Mouse (Mus musculus) lung, postnatal 0 days (tissue): ENCODE measurements at regions not wholly inside any gene's neighbourhood (a gene's known extent, or its start where the extent isn't known, plus 50 kb on each side); places are given as distances from the start of the nearest gene placed in this dataset.

Source experiments
- ATAC-seq: fragments of 200-750 bp; cut with Nextera tagmentation; 2 replicates; pipeline ENCODE4 v1.8.0; 2017; ENCODE audit warnings: moderate library complexity
- DNase-seq: peaks from one replicate; pipeline ENCODE4 v3.0.0-alpha.2; 2016; ENCODE audit warnings: low spot score
- H3K27ac ChIP-seq: fragments of 300-500 bp; sonication (generic); 2 replicates; pipeline ENCODE4 v1.5.1; 2014; ENCODE audit warnings: antibody characterized with exemption, mild to moderate bottlenecking, low read length, mixed read lengths
- H3K27me3 ChIP-seq: fragments of 300-500 bp; sonication (generic); replicated peaks from 2 replicates; pipeline ENCODE4 v1.6.1; 2014; ENCODE audit warnings: low read length, mixed read lengths; ENCODE audit not compliant: insufficient read depth
- H3K36me3 ChIP-seq: fragments of 300-500 bp; sonication (generic); 2 replicates; pipeline ENCODE4 v1.6.1; 2014; ENCODE audit warnings: low read length, mixed read lengths; ENCODE audit not compliant: insufficient read depth
- H3K4me1 ChIP-seq: fragments of 300-500 bp; sonication (generic); 2 replicates; pipeline ENCODE4 v1.6.1; 2014; ENCODE audit warnings: antibody characterized with exemption, low read depth, low read length, mixed read lengths; ENCODE audit not compliant: insufficient read depth
- H3K4me2 ChIP-seq: fragments of 300-500 bp; sonication (generic); replicated peaks from 2 replicates; pipeline ENCODE4 v1.6.1; 2014; ENCODE audit warnings: low read depth, mild to moderate bottlenecking, low read length, moderate library complexity, mixed read lengths
- H3K4me3 ChIP-seq: fragments of 300-500 bp; sonication (generic); 2 replicates; pipeline ENCODE4 v1.5.1; 2014; ENCODE audit warnings: low read depth, low read length
- H3K9ac ChIP-seq: fragments of 300-500 bp; sonication (generic); replicated peaks from 2 replicates; pipeline ENCODE4 v1.6.1; 2014; ENCODE audit warnings: low read depth, mild to moderate bottlenecking
- H3K9me3 ChIP-seq: fragments of 300-500 bp; sonication (generic); 2 replicates; pipeline ENCODE4 v1.6.1; 2016; ENCODE audit warnings: low read length, mixed read lengths
- CTCF ChIP-seq: IDR thresholded peaks from 2 replicates; pipeline ENCODE4 v1.5.1; 2016; ENCODE audit warnings: antibody characterized with exemption, mild to moderate bottlenecking
- EP300 ChIP-seq: IDR thresholded peaks from 2 replicates; pipeline ENCODE4 v1.6.1; 2016; ENCODE audit warnings: antibody characterized with exemption, mild to moderate bottlenecking, control low read depth
- WGBS: fragments of 180-500 bp; shearing (Covaris S2); extraction: QIAGEN DNeasy Blood & Tissue Kit; methylation state at CpG from one replicate; pipeline ENCODE4 v1.1.7; 2014; 5-methylcytosine and 5-hydroxymethylcytosine counted together

GRCm38 (mm10) chr12:110377306-110377705, 69.6 kb upstream of the Ppp2r5c start:
- no peak for DNase-seq
- H3K36me3 ChIP-seq = no peaks in the 10 kb centered on the region
- WGBS = 66% methylated on average over 6 of the region's 6 CpGs

GRCm38 (mm10) chr12:110377734-110378133, 69.2 kb upstream of the Ppp2r5c start:
- Histone ChIP-seq H3K27ac (no peak overlapping the region), H3K4me3 (no peak overlapping the region), H3K4me2 (no peak overlapping the region), H3K27me3 (peaks cover 9% of the 10 kb centered on the region), H3K4me1 (no peaks in the 10 kb centered on the region), H3K36me3 (no peaks in the 10 kb centered on the region), H3K9ac (no peak overlapping the region), H3K9me3 (no peaks in the 10 kb centered on the region)
- ATAC-seq (no peak), DNase-seq (peak; percentile 23)
- peak; percentile 68 for TF ChIP-seq CTCF
- no peak for TF ChIP-seq EP300
- 65% methylated on average over 10 of the region's 10 CpGs for WGBS

More at GRCm38 (mm10) chr12:110377306-110377705, 69.6 kb upstream of the Ppp2r5c start:
- no peak overlapping the region for H3K27ac ChIP-seq
- no peak overlapping the region for H3K4me2 ChIP-seq
- no peak for TF ChIP-seq EP300
- no peak for TF ChIP-seq CTCF
- no peaks in the 10 kb centered on the region for H3K9me3 ChIP-seq
- H3K9ac ChIP-seq = no peak overlapping the region
- no peak for ATAC-seq
- peaks cover 9% of the 10 kb centered on the region for H3K27me3 ChIP-seq
- H3K4me1 ChIP-seq = no peaks in the 10 kb centered on the region
- no peak overlapping the region for H3K4me3 ChIP-seq

GRCm38 (mm10) chr12:110378302-110378701, 68.6 kb upstream of the Ppp2r5c start:
- H3K4me3 ChIP-seq = no peak overlapping the region
- no peak overlapping the region for H3K9ac ChIP-seq
- TF ChIP-seq CTCF = no peak
- TF ChIP-seq EP300 = no peak
- H3K4me2 ChIP-seq = no peak overlapping the region
- H3K36me3 ChIP-seq = no peaks in the 10 kb centered on the region
- no peak for DNase-seq
- ATAC-seq = no peak
- no peak overlapping the region for H3K27ac ChIP-seq
- H3K4me1 ChIP-seq = no peaks in the 10 kb centered on the region
- H3K27me3 ChIP-seq = peaks cover 9% of the 10 kb centered on the region
- H3K9me3 ChIP-seq = no peaks in the 10 kb centered on the region
- 78% methylated on average over 5 of the region's 5 CpGs for WGBS

- ATAC-seq (no peak), DNase-seq (no peak)
- Histone ChIP-seq H3K27me3 (peaks cover 4% of the 10 kb centered on the region), H3K4me2 (no peak overlapping the region), H3K27ac (no peak overlapping the region), H3K9me3 (no peaks in the 10 kb centered on the region), H3K4me1 (no peaks in the 10 kb centered on the region), H3K4me3 (no peak overlapping the region), H3K36me3 (no peaks in the 10 kb centered on the region), H3K9ac (no peak overlapping the region)
- no peak for TF ChIP-seq EP300
- no peak for TF ChIP-seq CTCF
- WGBS = 65% methylated on average over 12 of the region's 12 CpGs
Measured at GRCm38 (mm10) chr12:110379721-110380120, 67.2 kb upstream of the Ppp2r5c start.

- ATAC-seq (peak; percentile 79), DNase-seq (peak; percentile 71)
- WGBS = 45% methylated on average over 25 of the region's 25 CpGs
- no peaks in the 10 kb centered on the region for H3K36me3 ChIP-seq
- H3K4me1 ChIP-seq = no peaks in the 10 kb centered on the region
- H3K27ac ChIP-seq = no peak overlapping the region
- H3K9ac ChIP-seq = no peak overlapping the region
- TF ChIP-seq CTCF (no peak), EP300 (no peak)
- no peak overlapping the region for H3K4me3 ChIP-seq
- H3K9me3 ChIP-seq = no peaks in the 10 kb centered on the region
- H3K27me3 ChIP-seq = no peaks in the 10 kb centered on the region
- H3K4me2 ChIP-seq = no peak overlapping the region
Measured at GRCm38 (mm10) chr12:110380831-110381750, 65.8 kb upstream of the Ppp2r5c start.

- Histone ChIP-seq H3K36me3 (no peaks in the 10 kb centered on the region), H3K4me3 (no peak overlapping the region), H3K9ac (no peak overlapping the region), H3K27ac (no peak overlapping the region), H3K27me3 (no peaks in the 10 kb centered on the region), H3K4me1 (no peaks in the 10 kb centered on the region), H3K9me3 (no peaks in the 10 kb centered on the region), H3K4me2 (no peak overlapping the region)
- 82% methylated on average over 20 of the region's 20 CpGs for WGBS
- DNase-seq = no peak
- TF ChIP-seq CTCF (no peak), EP300 (no peak)
- ATAC-seq = no peak
Measured at GRCm38 (mm10) chr12:110385031-110385430, 61.9 kb upstream of the Ppp2r5c start.
